Mouse (Mus musculus) T-helper 17 cell (primary cell): ENCODE results near the gene Lag3.

Experiments
- in situ Hi-C, 2 experiments: fragments of 300-600 bp; cut with MboI, MseI; formaldehyde crosslinking; loops; 1 replicate in 1 of 2; 2 replicates in 1 of 2; pipeline ENCODE4 v1.15.1; 2025; ENCODE audit warnings: high pct_unique_total_duplicates in 2 of 2

The Lag3 gene

GRCm38 (mm10) chr6:124861266-124861665 lies 50.2 kb downstream of the Lag3 start:
- in situ Hi-C loops, result no loop called here

- in situ Hi-C loops, result no loop called here
Observed at GRCm38 (mm10) chr6:124860511-124860910, 51.0 kb downstream of the Lag3 start.

GRCm38 (mm10) chr6:124859725-124860124 lies 51.8 kb downstream of the Lag3 start:
- in situ Hi-C loops, result loop anchor here in 1 of 2 experiments (5.0 kb wide), 1 partner anchor 78 kb away; no protein-coding TSS in a partner anchor

GRCm38 (mm10) chr6:124858561-124859318 lies 52.8 kb downstream of the Lag3 start:
- in situ Hi-C loops, result loop anchor here in 1 of 2 experiments (5.0 kb wide), 1 partner anchor 79 kb away; no protein-coding TSS in a partner anchor

- in situ Hi-C loops, result loop anchor here in 1 of 2 experiments (5.0 kb wide), 1 partner anchor 79 kb away; no protein-coding TSS in a partner anchor
Observed at GRCm38 (mm10) chr6:124857840-124858530, 53.5 kb downstream of the Lag3 start.

- in situ Hi-C loops, result loop anchor here in 1 of 2 experiments (5.0 kb wide), 1 partner anchor 80 kb away; no protein-coding TSS in a partner anchor
Observed at GRCm38 (mm10) chr6:124856916-124857839, 54.3 kb downstream of the Lag3 start, which contains the start of gene P3h3. TSS of gene P3h3 (minus strand) at chr6:124857752.

GRCm38 (mm10) chr6:124856321-124856720 lies 55.2 kb downstream of the Lag3 start:
- in situ Hi-C loops, result loop anchor here in 1 of 2 experiments (5.0 kb wide), 1 partner anchor 81 kb away; no protein-coding TSS in a partner anchor

- in situ Hi-C loops, result loop anchor here in 1 of 2 experiments (5.0 kb wide), 1 partner anchor 83 kb away; no protein-coding TSS in a partner anchor
Observed at GRCm38 (mm10) chr6:124854647-124855046, 56.9 kb downstream of the Lag3 start.
